Mouse (Mus musculus): ENCODE measurements around the gene Mdm1. TPM values are rescaled to one million over a fixed set of nuclear protein-coding genes. Genes with fewer than 3 reads are reported as not detected.
A peak's percentile ranks its signal among the peaks of the same experiment; 100 is the strongest.

The Mdm1 gene
- polyA plus RNA-seq, 1 experiment: 3.3 TPM

DNA sequence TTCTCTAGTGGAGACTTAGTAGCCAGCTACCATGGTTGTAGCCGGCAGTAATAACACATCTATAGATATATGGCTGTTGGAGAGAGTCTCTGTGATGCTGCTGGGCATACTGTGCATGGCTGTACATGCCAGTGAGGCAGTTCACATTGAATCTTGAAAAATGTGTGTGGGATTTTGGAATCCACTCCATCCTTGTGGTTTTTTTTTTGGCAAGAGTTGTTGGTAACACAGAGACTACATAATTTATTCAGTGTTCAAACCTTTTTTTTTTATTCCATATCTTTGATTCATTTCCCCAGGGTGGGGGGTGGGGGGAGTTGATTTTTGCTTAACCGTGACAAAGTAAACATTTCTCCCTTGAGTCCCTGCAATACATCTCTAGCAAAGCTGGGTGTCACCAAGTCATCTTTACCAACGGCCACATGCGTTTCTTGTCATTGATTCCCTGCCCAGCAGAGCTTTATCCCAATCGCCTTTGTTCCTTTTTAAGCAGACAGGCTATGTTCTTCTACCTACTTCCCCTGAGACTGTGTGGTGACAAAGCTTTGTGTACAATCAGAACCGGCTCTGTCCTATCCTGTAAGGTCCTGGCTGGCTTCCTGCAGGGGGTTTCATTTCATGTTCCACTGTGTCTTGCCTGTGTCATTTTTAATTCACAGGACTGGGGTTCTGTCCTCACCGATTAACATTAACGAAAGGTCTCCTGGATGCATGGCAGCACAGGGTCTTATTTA is 1.6 kb upstream of the Mdm1 start:
- no peak for DNase-seq
- Histone ChIP-seq H3K4me3 (ENCODE audit: insufficient read depth, low read depth, low read length) (no peak overlapping the region), H3K27me3 (replicated peaks; ENCODE audit: control insufficient read depth, insufficient read depth, low read length) (no peaks in the 10 kb centered on the region), H3K27ac (ENCODE audit: insufficient read depth, low read depth, low read length) (no peak overlapping the region), H3K36me3 (ENCODE audit: control insufficient read depth, insufficient read depth, low read length) (no peaks in the 10 kb centered on the region), H3K4me1 (ENCODE audit: control insufficient read depth, insufficient read depth, low read length) (no peaks in the 10 kb centered on the region)
- WGBS: 71% methylated on average over 8 of the region's 8 CpGs
- TF ChIP-seq POLR2A (IDR thresholded peaks at IDR 0.05; ENCODE audit: low read depth, low read length): no peak
- TF ChIP-seq CTCF (conservative IDR thresholded peaks at IDR 0.05; ENCODE audit: insufficient read depth, insufficient read length, low read depth, low read length): no peak

GRCm38 (mm10) chr10:118141884-118142801 is 532 bp downstream of the Mdm1 start:
- Histone ChIP-seq H3K36me3 (ENCODE audit: control insufficient read depth, insufficient read depth, low read length) (no peaks in the 10 kb centered on the region), H3K4me1 (ENCODE audit: control insufficient read depth, insufficient read depth, low read length) (no peaks in the 10 kb centered on the region), H3K4me3 (ENCODE audit: insufficient read depth, low read depth, low read length) (peak overlapping the region; percentile 94), H3K27me3 (replicated peaks; ENCODE audit: control insufficient read depth, insufficient read depth, low read length) (no peaks in the 10 kb centered on the region), H3K27ac (ENCODE audit: insufficient read depth, low read depth, low read length) (no peak overlapping the region)
- 6% methylated on average over 52 of the region's 53 CpGs for WGBS
- TF ChIP-seq POLR2A (IDR thresholded peaks at IDR 0.05; ENCODE audit: low read depth, low read length): no peak
- TF ChIP-seq CTCF (conservative IDR thresholded peaks at IDR 0.05; ENCODE audit: insufficient read depth, insufficient read length, low read depth, low read length): no peak
- DNase-seq: no peak

GRCm38 (mm10) chr10:118149381-118149780 is 7.8 kb downstream of the Mdm1 start:
- no peaks in the 10 kb centered on the region for H3K4me1 ChIP-seq (ENCODE audit: control insufficient read depth, insufficient read depth, low read length)
- no peaks in the 10 kb centered on the region for H3K27me3 ChIP-seq (replicated peaks; ENCODE audit: control insufficient read depth, insufficient read depth, low read length)
- no peak overlapping the region for H3K4me3 ChIP-seq (ENCODE audit: insufficient read depth, low read depth, low read length)
- WGBS: 89% methylated on average over 5 of the region's 5 CpGs
- H3K36me3 ChIP-seq (ENCODE audit: control insufficient read depth, insufficient read depth, low read length): no peaks in the 10 kb centered on the region
- no peak overlapping the region for H3K27ac ChIP-seq (ENCODE audit: insufficient read depth, low read depth, low read length)
- no peak for DNase-seq
- TF ChIP-seq CTCF (conservative IDR thresholded peaks at IDR 0.05; ENCODE audit: insufficient read depth, insufficient read length, low read depth, low read length): no peak
- no peak for TF ChIP-seq POLR2A (IDR thresholded peaks at IDR 0.05; ENCODE audit: low read depth, low read length)

DNA sequence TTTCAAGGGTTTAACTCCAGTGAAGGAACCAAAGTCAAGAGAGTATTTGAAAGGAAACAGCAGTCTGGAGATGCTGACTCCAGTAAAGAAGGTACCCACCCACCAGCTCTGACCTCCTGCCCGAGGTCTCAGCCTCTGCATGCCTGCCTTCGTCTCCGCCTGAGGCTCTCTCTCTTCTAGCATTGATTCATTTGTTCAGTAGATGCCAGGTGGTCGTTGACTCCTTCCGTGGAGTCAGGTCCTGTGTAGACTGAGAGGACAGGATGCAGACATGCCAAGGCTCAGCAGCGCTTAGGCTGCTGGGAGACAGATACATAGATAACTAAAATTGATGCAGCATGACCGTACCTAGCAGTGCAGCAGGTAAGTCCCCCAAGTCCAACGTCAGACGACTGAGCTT is 9.3 kb downstream of the Mdm1 start:
- 89% methylated on average over 9 of the region's 9 CpGs for WGBS
- Histone ChIP-seq H3K4me3 (ENCODE audit: insufficient read depth, low read depth, low read length) (no peak overlapping the region), H3K4me1 (ENCODE audit: control insufficient read depth, insufficient read depth, low read length) (no peaks in the 10 kb centered on the region), H3K36me3 (ENCODE audit: control insufficient read depth, insufficient read depth, low read length) (no peaks in the 10 kb centered on the region), H3K27ac (ENCODE audit: insufficient read depth, low read depth, low read length) (no peak overlapping the region), H3K27me3 (replicated peaks; ENCODE audit: control insufficient read depth, insufficient read depth, low read length) (no peaks in the 10 kb centered on the region)
- TF ChIP-seq POLR2A (IDR thresholded peaks at IDR 0.05; ENCODE audit: low read depth, low read length) (no peak), CTCF (conservative IDR thresholded peaks at IDR 0.05; ENCODE audit: insufficient read depth, insufficient read length, low read depth, low read length) (no peak)
- DNase-seq: no peak

DNA sequence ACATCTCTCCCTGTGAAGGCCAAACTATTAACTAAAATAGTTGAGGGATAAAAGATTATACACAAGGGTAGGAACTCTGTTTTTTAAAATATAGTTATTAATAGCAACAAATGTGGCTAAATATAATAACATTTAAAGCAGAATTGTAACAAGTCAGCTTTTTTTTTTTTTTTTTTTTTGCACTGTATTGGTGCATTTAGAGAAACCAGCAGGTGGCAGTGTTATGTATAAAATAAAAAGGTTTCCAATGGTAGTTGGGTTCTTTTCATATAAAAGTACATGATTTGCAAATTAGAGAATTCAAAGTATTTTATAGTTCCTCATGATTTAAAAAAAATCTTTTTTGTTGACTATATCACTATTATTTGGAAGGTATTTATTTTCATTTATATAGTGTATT is 14.3 kb downstream of the Mdm1 start:
- Histone ChIP-seq H3K27ac (ENCODE audit: insufficient read depth, low read depth, low read length) (no peak overlapping the region), H3K27me3 (replicated peaks; ENCODE audit: control insufficient read depth, insufficient read depth, low read length) (no peaks in the 10 kb centered on the region), H3K4me1 (ENCODE audit: control insufficient read depth, insufficient read depth, low read length) (no peaks in the 10 kb centered on the region), H3K36me3 (ENCODE audit: control insufficient read depth, insufficient read depth, low read length) (no peaks in the 10 kb centered on the region), H3K4me3 (ENCODE audit: insufficient read depth, low read depth, low read length) (no peak overlapping the region)
- TF ChIP-seq POLR2A (IDR thresholded peaks at IDR 0.05; ENCODE audit: low read depth, low read length): no peak
- no peak for TF ChIP-seq CTCF (conservative IDR thresholded peaks at IDR 0.05; ENCODE audit: insufficient read depth, insufficient read length, low read depth, low read length)
- peak; percentile 20 for DNase-seq

- Histone ChIP-seq H3K4me3 (ENCODE audit: insufficient read depth, low read depth, low read length) (no peak overlapping the region), H3K27ac (ENCODE audit: insufficient read depth, low read depth, low read length) (no peak overlapping the region), H3K36me3 (ENCODE audit: control insufficient read depth, insufficient read depth, low read length) (no peaks in the 10 kb centered on the region), H3K4me1 (ENCODE audit: control insufficient read depth, insufficient read depth, low read length) (no peaks in the 10 kb centered on the region), H3K27me3 (replicated peaks; ENCODE audit: control insufficient read depth, insufficient read depth, low read length) (no peaks in the 10 kb centered on the region)
- 90% methylated on average over 2 of the region's 2 CpGs for WGBS
- no peak for TF ChIP-seq POLR2A (IDR thresholded peaks at IDR 0.05; ENCODE audit: low read depth, low read length)
- no peak for TF ChIP-seq CTCF (conservative IDR thresholded peaks at IDR 0.05; ENCODE audit: insufficient read depth, insufficient read length, low read depth, low read length)
- DNase-seq: no peak
These were observed 19.5 kb downstream of the Mdm1 start for GRCm38 (mm10) chr10:118161131-118161530.

DNA sequence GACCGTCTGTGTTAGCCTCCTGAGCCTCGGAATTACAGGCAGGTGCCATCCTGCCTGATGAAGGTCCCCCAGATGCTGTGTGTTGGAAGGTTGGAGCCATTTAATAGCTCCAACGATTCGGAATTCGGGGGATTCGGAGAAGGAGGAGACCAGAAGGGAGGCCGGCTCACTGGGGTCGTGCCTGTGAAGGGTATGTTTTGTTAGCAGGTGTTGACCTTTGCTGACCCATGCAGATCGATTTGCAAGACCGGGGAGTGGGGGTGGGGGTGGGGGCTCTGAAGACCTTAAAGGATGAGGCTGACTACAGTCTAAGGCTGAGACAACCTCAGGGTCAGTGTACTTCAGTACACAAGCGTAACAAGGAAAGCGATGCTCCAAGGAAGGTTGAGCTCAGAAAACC is 27.6 kb downstream of the Mdm1 start:
- 64% methylated on average over 12 of the region's 12 CpGs for WGBS
- Histone ChIP-seq H3K36me3 (ENCODE audit: control insufficient read depth, insufficient read depth, low read length) (no peaks in the 10 kb centered on the region; the same call in 1 of the 2 replicates), H3K27ac (ENCODE audit: insufficient read depth, low read depth, low read length) (no peak overlapping the region), H3K4me3 (ENCODE audit: insufficient read depth, low read depth, low read length) (no peak overlapping the region), H3K4me1 (ENCODE audit: control insufficient read depth, insufficient read depth, low read length) (no peaks in the 10 kb centered on the region), H3K27me3 (replicated peaks; ENCODE audit: control insufficient read depth, insufficient read depth, low read length) (no peaks in the 10 kb centered on the region)
- no peak for TF ChIP-seq POLR2A (IDR thresholded peaks at IDR 0.05; ENCODE audit: low read depth, low read length)
- TF ChIP-seq CTCF (conservative IDR thresholded peaks at IDR 0.05; ENCODE audit: insufficient read depth, insufficient read length, low read depth, low read length): no peak
- DNase-seq: no peak
